24 mouse cellular contexts compared by ENCODE assay signal in the genomic region with DNA sequence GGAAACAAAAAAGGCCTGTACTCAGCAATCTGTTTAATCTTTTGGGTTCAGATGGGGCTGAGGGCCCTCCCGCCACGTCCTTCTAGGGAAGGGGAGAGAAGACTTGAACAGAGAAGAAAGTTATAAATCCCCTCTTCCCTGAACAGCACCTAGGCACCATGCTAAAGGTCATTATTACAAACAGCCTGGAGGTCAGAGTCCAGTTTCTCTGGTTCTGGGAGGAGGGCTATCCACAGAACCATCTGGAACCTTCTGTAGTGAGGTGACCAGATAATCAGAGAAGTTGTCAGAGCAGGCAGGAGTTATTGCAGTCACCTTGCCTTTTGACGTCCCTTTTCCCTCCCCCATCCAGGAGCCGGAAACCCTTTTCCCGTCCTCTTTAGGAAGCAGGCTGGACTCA. TPM values are rescaled to one million over a fixed set of nuclear protein-coding genes. Genes with fewer than 3 reads are reported as not detected.
A peak's percentile ranks its signal among the peaks of the same experiment; 100 is the strongest.
DNase-seq lines count a peak whose midpoint lies in the region; ATAC-seq and TF ChIP-seq lines count a peak whose summit lies in the region.
"Had no signal": no experiment of that assay in that cellular context is flagged by ENCODE, and none has a peak within 500 bp of the region (broad histone marks: within the 10 kb centered on the region; RNA-seq: fewer than 3 reads in every experiment).

No protein-coding gene starts in this region.

- H3K4me2 ChIP-seq in intestine, embryonic 16.5 days (ENCODE audit: low read depth, low read length), result no peak overlapping the region
- H3K4me2 ChIP-seq in intestine, embryonic 15.5 days (replicated peaks), result no peak overlapping the region
- H3K4me2 ChIP-seq in liver, postnatal 0 days (ENCODE audit: low read depth, low read length), result no peak overlapping the region
- H3K4me2 ChIP-seq: embryonic facial prominence, embryonic 12.5 days had no signal

- no peak overlapping the region for H3K27ac ChIP-seq in intestine, embryonic 16.5 days (ENCODE audit: low read length)
- no peak overlapping the region for H3K27ac ChIP-seq in intestine, embryonic 15.5 days
- no peak overlapping the region for H3K27ac ChIP-seq in liver, postnatal 0 days (ENCODE audit: low read depth)
- H3K27ac ChIP-seq: embryonic facial prominence, embryonic 10.5 days; embryonic facial prominence, embryonic 12.5 days had no signal

- no peaks in the 10 kb centered on the region for H3K27me3 ChIP-seq in intestine, embryonic 16.5 days (replicated peaks; ENCODE audit: control insufficient read depth, insufficient read depth, low read length)
- H3K27me3 ChIP-seq in intestine, embryonic 15.5 days (replicated peaks), result no peaks in the 10 kb centered on the region
- no peaks in the 10 kb centered on the region for H3K27me3 ChIP-seq in liver, postnatal 0 days (ENCODE audit: insufficient read depth, low read length)
- H3K27me3 ChIP-seq: embryonic facial prominence, embryonic 12.5 days had no signal

- 0 out of 2 replicates have a peak, but pooled peaks have one; percentile 21 for ATAC-seq in intestine, embryonic 16.5 days
- ATAC-seq in intestine, embryonic 15.5 days, result no peak
- peak; percentile 58; the same call in 1 of the 2 replicates for ATAC-seq in liver, postnatal 0 days
- ATAC-seq: activated CD4-positive, CD25-positive, alpha-beta regulatory T cell, adult 4 months; CD4-positive, CD25-positive, alpha-beta regulatory T cell, adult 4 months; forebrain, embryonic 14.5 days; forebrain, embryonic 16.5 days; Patski had no signal

- H3K9ac ChIP-seq in intestine, embryonic 16.5 days (ENCODE audit: low read depth, low read length), result no peak overlapping the region
- no peak overlapping the region for H3K9ac ChIP-seq in intestine, embryonic 15.5 days
- no peak overlapping the region for H3K9ac ChIP-seq in liver, postnatal 0 days (replicated peaks)
- H3K9ac ChIP-seq: embryonic facial prominence, embryonic 12.5 days had no signal

- DNase-seq in kidney, adult 9 months, result peak; percentile 23
- DNase-seq in kidney, adult 18-20 months, result no peak
- DNase-seq in liver, postnatal 0 days, result no peak
- no peak for DNase-seq in liver
- DNase-seq: adrenal gland, adult 8-10 months; adrenal gland, postnatal 14 days; adrenal gland, postnatal 36 days; B cell, adult 2 months; cerebellum, adult 11-12 months; cerebellum, adult 2 months; cerebellum, adult 9-10 months; cerebellum, postnatal 10 days; cerebellum, postnatal 25 days had no signal

- no peak overlapping the region for H3K4me3 ChIP-seq in intestine, embryonic 16.5 days (ENCODE audit: low read length)
- no peak overlapping the region for H3K4me3 ChIP-seq in intestine, embryonic 15.5 days (replicated peaks)
- H3K4me3 ChIP-seq in liver, postnatal 0 days (ENCODE audit: low read depth, low read length), result no peak overlapping the region
- H3K4me3 ChIP-seq: embryonic facial prominence, embryonic 10.5 days; embryonic facial prominence, embryonic 12.5 days had no signal

- 56% methylated on average over 5 of the region's 5 CpGs for WGBS in intestine, embryonic 16.5 days
- WGBS in intestine, embryonic 15.5 days, result 57% methylated on average over 5 of the region's 5 CpGs
- 67% methylated on average over 5 of the region's 5 CpGs for WGBS in liver, postnatal 0 days (ENCODE audit: insufficient replicate concordance)

- no peaks in the 10 kb centered on the region for H3K36me3 ChIP-seq in intestine, embryonic 16.5 days (ENCODE audit: control insufficient read depth, insufficient read depth, low read length)
- no peaks in the 10 kb centered on the region for H3K36me3 ChIP-seq in intestine, embryonic 15.5 days
- no peaks in the 10 kb centered on the region for H3K36me3 ChIP-seq in liver, postnatal 0 days (replicated peaks; ENCODE audit: insufficient read depth, low read length)
- H3K36me3 ChIP-seq: embryonic facial prominence, embryonic 10.5 days; embryonic facial prominence, embryonic 12.5 days; G1E had no signal

- H3K9me3 ChIP-seq in intestine, embryonic 16.5 days (ENCODE audit: control insufficient read depth, low read length), result no peaks in the 10 kb centered on the region
- no peaks in the 10 kb centered on the region for H3K9me3 ChIP-seq in intestine, embryonic 15.5 days
- H3K9me3 ChIP-seq in liver, postnatal 0 days (ENCODE audit: low read length), result no peaks in the 10 kb centered on the region
- H3K9me3 ChIP-seq: embryonic facial prominence, embryonic 10.5 days; embryonic facial prominence, embryonic 12.5 days had no signal

- H3K4me1 ChIP-seq in intestine, embryonic 16.5 days (ENCODE audit: control insufficient read depth, insufficient read depth, low read length), result peaks cover 2% of the 10 kb centered on the region; the same call in 1 of the 2 replicates
- peaks cover 3% of the 10 kb centered on the region; the same call in 1 of the 2 replicates for H3K4me1 ChIP-seq in intestine, embryonic 15.5 days (replicated peaks)
- H3K4me1 ChIP-seq in liver, postnatal 0 days (ENCODE audit: insufficient read depth), result no peaks in the 10 kb centered on the region

- TF ChIP-seq EP300 in liver, postnatal 0 days (IDR thresholded peaks at IDR 0.05; ENCODE audit: low read depth), result no peak

- TF ChIP-seq CTCF in liver, postnatal 0 days (IDR thresholded peaks at IDR 0.05; ENCODE audit: low read depth), result no peak

RNA-seq across cellular contexts. Expression of a gene that starts 2.3 kb away (rescaled TPM):
- 1.0 and 1.5 TPM in 2 replicates for polyA plus RNA-seq in intestine, embryonic 16.5 days (2015; fragmentation: Nextera tagmentation; extraction: Ambion mirVana)
- 1.2 and 1.3 TPM in 2 replicates for polyA plus RNA-seq in intestine, embryonic 15.5 days (2015; fragmentation: Nextera tagmentation; extraction: Ambion mirVana)
- polyA plus RNA-seq in liver, postnatal 0 days (2015; fragmentation: Nextera tagmentation; extraction: Ambion mirVana), result 0.32 and 0.34 TPM in 2 replicates
- polyA plus RNA-seq: embryonic facial prominence, embryonic 10.5 days; forebrain, embryonic 11.5 days; G1E had no signal
